Mouse (Mus musculus) embryonic facial prominence, embryonic 14.5 days (tissue): ENCODE measurements at regions not wholly inside any gene's neighbourhood (a gene's known extent, or its start where the extent isn't known, plus 50 kb on each side); places are given as distances from the start of the nearest gene placed in this dataset.

Source experiments
- ATAC-seq: fragments of 200-750 bp; cut with Nextera tagmentation; 2 replicates; pipeline ENCODE4 v1.8.0; 2017; ENCODE audit warnings: low read depth, moderate number of reproducible peaks, moderate TSS enrichment
- DNase-seq: peaks from one replicate; pipeline ENCODE4 v3.0.0-alpha.2; 2015; ENCODE audit warnings: low spot score
- H3K27ac ChIP-seq: fragments of 300-500 bp; sonication (generic); replicated peaks from 2 replicates; pipeline ENCODE4 v1.5.1; 2014; ENCODE audit warnings: low read depth, mild to moderate bottlenecking, low read length, moderate library complexity
- H3K27me3 ChIP-seq: fragments of 300-500 bp; sonication (generic); replicated peaks from 2 replicates; pipeline ENCODE4 v1.6.1; 2014; ENCODE audit warnings: low read length; ENCODE audit not compliant: control insufficient read depth, insufficient read depth
- H3K36me3 ChIP-seq: fragments of 300-500 bp; sonication (generic); 2 replicates; pipeline ENCODE4 v1.6.1; 2014; ENCODE audit warnings: low read length, mixed read lengths; ENCODE audit not compliant: control insufficient read depth, insufficient read depth
- H3K4me1 ChIP-seq: fragments of 300-500 bp; sonication (generic); 2 replicates; pipeline ENCODE4 v1.6.1; 2014; ENCODE audit warnings: antibody characterized with exemption, low read length; ENCODE audit not compliant: control insufficient read depth, insufficient read depth
- H3K4me2 ChIP-seq: fragments of 300-500 bp; sonication (generic); 2 replicates; pipeline ENCODE4 v1.6.1; 2014; ENCODE audit warnings: low read depth, mild to moderate bottlenecking, low read length, moderate library complexity, mixed read lengths
- H3K4me3 ChIP-seq: fragments of 300-500 bp; sonication (generic); 2 replicates; pipeline ENCODE4 v1.5.1; 2014; ENCODE audit warnings: low read depth, mild to moderate bottlenecking, low read length
- H3K9ac ChIP-seq: fragments of 300-500 bp; sonication (generic); 2 replicates; pipeline ENCODE4 v1.6.1; 2014; ENCODE audit warnings: low read depth, mild to moderate bottlenecking, low read length, moderate library complexity, mixed read lengths
- H3K9me3 ChIP-seq: fragments of 300-500 bp; sonication (generic); 2 replicates; pipeline ENCODE4 v1.6.1; 2016; ENCODE audit warnings: low read length; ENCODE audit not compliant: control insufficient read depth
- WGBS: fragments of 180-500 bp; shearing (Covaris S2); extraction: QIAGEN DNeasy Blood & Tissue Kit; methylation state at CpG from one replicate; pipeline ENCODE4 v1.1.7; 2014; 5-methylcytosine and 5-hydroxymethylcytosine counted together

DNA sequence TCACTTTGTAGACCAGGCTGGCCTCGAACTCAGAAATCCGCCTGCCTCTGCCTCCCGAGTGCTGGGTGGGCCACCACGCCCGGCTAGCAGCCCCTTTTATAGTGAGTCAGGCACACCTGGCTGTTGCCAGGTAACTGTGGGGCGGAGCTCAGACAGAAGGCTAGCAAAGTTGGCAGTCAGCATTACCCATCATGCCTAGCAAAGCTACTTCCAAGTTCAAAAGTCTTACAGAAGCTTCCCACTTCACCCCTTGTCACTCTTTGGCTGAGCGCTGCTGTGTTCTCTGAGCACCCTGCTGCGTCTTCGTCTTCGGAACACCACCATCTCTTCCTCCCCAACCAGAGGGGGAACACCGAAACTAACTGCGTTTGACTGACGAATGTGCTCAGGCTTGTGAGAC lies 279.1 kb upstream of the Jmjd1c start:
- H3K9ac ChIP-seq = no peak overlapping the region
- no peak for ATAC-seq

DNA sequence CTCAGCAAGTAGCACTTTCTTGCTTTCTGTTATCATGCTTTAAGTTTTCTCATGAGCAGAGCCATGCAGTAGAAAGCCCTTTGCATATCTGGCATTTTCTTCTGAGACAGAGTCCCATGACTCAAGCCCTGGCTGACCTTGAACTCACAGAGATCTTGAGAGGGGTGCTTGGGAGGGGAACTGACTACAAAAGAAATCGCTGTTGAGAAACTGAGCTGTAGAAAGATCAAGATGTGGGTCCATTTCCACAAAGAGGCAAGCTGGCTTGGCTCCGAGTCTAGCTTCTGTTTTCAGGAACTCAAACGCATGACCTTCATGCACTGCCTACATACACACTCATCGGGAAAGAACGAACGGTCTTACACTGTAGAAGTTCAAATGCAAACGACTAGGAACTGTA lies 278.0 kb upstream of the Jmjd1c start:
- Histone ChIP-seq H3K9me3 (peaks cover 4% of the 10 kb centered on the region; the same call in 1 of the 2 replicates), H3K27ac (no peak overlapping the region), H3K36me3 (no peaks in the 10 kb centered on the region), H3K4me1 (peaks cover 4% of the 10 kb centered on the region; the same call in 1 of the 2 replicates), H3K4me3 (no peak overlapping the region), H3K27me3 (no peaks in the 10 kb centered on the region), H3K9ac (no peak overlapping the region), H3K4me2 (no peak overlapping the region)
- ATAC-seq (no peak), DNase-seq (no peak)
- WGBS = 72% methylated on average over 7 of the region's 7 CpGs

More for the DNA sequence above, 279.1 kb upstream of the Jmjd1c start:
- Histone ChIP-seq H3K4me3 (no peak overlapping the region), H3K4me1 (peaks cover 4% of the 10 kb centered on the region; the same call in 1 of the 2 replicates), H3K9me3 (no peaks in the 10 kb centered on the region), H3K36me3 (no peaks in the 10 kb centered on the region), H3K27me3 (no peaks in the 10 kb centered on the region), H3K27ac (no peak overlapping the region), H3K4me2 (no peak overlapping the region)
- no peak for DNase-seq
- 89% methylated on average over 13 of the region's 13 CpGs for WGBS

DNA sequence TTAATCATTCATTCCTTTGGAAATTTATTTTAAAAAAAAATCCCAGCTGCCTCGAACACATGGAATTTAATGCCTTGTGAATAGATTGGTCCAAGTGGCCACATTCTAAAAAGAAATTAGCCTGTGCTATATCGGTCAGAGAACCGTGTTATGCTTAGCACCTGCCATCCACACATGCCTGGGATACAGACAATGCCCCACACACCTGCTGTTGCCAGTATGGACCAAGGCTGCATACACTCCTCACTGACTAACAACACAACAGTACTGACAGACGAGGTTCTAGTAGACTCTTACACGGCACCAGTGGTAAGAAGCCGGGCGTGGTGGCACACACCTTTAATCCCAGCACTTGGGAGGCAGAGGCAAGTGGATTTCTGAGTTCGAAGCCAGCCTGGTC lies 276.4 kb upstream of the Jmjd1c start:
- DNase-seq = peak; percentile 59
- Histone ChIP-seq H3K27me3 (no peaks in the 10 kb centered on the region), H3K9me3 (peaks cover 5% of the 10 kb centered on the region; the same call in 1 of the 2 replicates), H3K36me3 (no peaks in the 10 kb centered on the region), H3K4me1 (peaks cover 4% of the 10 kb centered on the region; the same call in 1 of the 2 replicates), H3K9ac (no peak overlapping the region), H3K4me2 (no peak overlapping the region), H3K27ac (no peak overlapping the region), H3K4me3 (no peak overlapping the region)
- peak; percentile 83 for ATAC-seq
- WGBS = 80% methylated on average over 8 of the region's 8 CpGs

DNA sequence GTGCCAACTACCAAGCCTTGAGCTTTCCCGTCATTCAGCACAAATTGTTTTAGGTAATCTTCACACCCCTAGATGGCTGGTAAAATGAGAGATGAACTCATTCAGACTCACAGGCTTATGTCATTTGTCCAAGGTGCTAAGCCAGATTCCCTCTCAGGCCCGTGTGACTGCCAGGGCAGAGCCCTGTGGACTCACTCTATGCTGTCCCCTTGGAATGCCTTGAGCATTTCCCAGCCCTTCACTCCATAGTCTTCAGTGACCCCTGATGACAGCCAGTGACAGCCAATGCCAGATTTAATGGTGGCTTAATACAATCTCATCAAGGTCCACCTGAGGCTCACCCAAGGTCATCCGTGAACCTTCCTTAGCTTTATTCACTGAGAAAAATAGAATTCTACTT lies 270.2 kb upstream of the Jmjd1c start:
- no peak for DNase-seq

DNA sequence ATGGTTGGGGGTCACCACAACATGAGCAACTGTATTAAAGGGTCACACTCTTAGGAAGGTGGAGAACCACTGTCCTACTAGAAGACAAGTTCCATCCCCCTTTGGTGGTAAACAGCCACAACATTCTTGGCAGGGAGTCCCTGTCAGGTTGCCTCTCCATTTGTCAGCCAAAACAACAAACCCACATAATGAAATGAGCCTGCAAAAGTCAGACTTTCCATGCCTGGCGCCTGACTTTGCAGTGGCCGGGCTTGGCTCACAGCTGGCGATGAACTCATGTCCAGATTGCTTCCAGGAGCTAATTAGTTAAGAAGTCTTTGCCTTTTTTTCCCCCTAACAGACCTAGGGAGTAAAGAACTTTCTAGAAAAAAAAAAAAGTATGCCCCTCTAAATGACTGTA lies 269.6 kb upstream of the Jmjd1c start:
- 45% methylated on average over 3 of the region's 3 CpGs for WGBS
- Histone ChIP-seq H3K9ac (no peak overlapping the region), H3K4me2 (no peak overlapping the region), H3K4me1 (0 out of 2 replicates have a peak, but pooled peaks cover 3% of the 10 kb centered on the region), H3K36me3 (no peaks in the 10 kb centered on the region), H3K4me3 (no peak overlapping the region), H3K9me3 (peaks cover 5% of the 10 kb centered on the region; the same call in 1 of the 2 replicates), H3K27me3 (no peaks in the 10 kb centered on the region), H3K27ac (peak overlapping the region; percentile 35; the same call in 1 of the 2 replicates)
- peak; percentile 80 for DNase-seq
- no peak for ATAC-seq

More for the DNA sequence above, 270.2 kb upstream of the Jmjd1c start:
- Histone ChIP-seq H3K4me3 (no peak overlapping the region), H3K36me3 (no peaks in the 10 kb centered on the region), H3K9me3 (peaks cover 5% of the 10 kb centered on the region; the same call in 1 of the 2 replicates), H3K4me1 (0 out of 2 replicates have a peak, but pooled peaks cover 3% of the 10 kb centered on the region), H3K27me3 (no peaks in the 10 kb centered on the region), H3K4me2 (no peak overlapping the region), H3K27ac (no peak overlapping the region), H3K9ac (no peak overlapping the region)
- no peak for ATAC-seq
- WGBS = 72% methylated on average over 3 of the region's 3 CpGs

DNA sequence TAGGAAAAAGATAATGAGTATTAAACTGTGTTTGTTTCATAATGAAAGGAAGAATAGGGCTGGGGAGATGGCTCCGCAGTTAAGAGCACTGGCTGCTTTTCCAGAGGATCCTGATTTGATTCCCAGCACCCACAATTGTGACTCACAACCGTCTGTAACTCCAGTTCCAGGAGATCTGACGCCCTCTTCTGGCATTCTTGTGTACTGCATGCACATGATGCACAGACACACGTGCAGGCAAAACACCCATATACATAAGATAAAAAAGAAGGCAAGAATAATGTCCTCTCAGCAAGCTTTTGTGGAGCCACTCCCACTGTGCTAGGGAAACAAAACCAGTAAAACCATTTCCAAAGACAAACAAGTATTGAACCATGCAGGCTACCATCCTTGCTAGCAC lies 261.0 kb upstream of the Jmjd1c start:
- Histone ChIP-seq H3K4me2 (no peak overlapping the region), H3K27me3 (no peaks in the 10 kb centered on the region), H3K27ac (no peak overlapping the region), H3K36me3 (no peaks in the 10 kb centered on the region), H3K4me3 (no peak overlapping the region), H3K9ac (no peak overlapping the region), H3K9me3 (no peaks in the 10 kb centered on the region), H3K4me1 (no peaks in the 10 kb centered on the region)
- 71% methylated on average over 4 of the region's 4 CpGs for WGBS
- ATAC-seq = no peak
- no peak for DNase-seq

DNA sequence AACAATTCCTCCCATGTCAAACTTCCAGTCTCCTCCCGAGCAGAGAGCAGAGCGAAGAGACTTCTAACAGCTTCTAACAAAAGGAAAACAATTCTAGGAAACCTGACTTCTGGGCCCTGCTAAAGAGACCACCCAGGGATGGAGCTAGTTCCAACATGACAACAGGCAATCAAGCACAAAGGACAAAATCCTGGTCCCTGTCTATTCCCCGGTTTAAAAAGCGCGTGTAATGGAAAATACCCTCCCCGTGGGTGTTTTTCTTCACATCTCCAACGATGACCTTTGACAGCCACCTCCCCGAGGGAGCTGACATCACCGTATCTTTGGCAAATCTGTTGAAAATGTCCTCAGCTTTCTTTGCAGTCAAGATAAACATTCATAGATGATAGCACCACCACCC lies 256.9 kb upstream of the Jmjd1c start:
- Histone ChIP-seq H3K4me2 (peak overlapping the region; percentile 16; the same call in 1 of the 2 replicates), H3K9ac (no peak overlapping the region), H3K36me3 (no peaks in the 10 kb centered on the region), H3K9me3 (no peaks in the 10 kb centered on the region), H3K4me3 (no peak overlapping the region), H3K27ac (peak overlapping the region; percentile 44; the same call in 1 of the 2 replicates), H3K27me3 (no peaks in the 10 kb centered on the region), H3K4me1 (no peaks in the 10 kb centered on the region)
- peak; percentile 71 for DNase-seq
- WGBS = 29% methylated on average over 9 of the region's 9 CpGs
- no peak for ATAC-seq

DNA sequence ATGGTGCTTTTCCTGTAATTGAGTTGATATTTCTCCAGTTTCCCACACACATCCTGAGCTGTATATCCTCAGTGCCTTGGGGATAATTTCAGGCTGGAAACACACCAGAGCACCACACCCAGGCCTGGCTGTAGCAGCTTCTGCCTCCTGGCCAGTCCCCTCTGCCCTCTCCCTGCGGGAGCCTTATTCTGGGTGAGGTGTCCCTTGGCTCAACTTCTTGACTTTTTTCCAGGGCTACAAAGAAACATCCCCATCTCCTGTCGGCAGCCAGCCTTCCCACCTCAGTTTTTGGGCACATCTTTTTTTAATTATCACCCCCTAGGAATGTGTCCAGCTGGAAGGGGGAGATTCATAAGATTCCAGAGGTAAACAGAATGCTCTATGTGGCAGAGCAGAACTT lies 252.7 kb upstream of the Jmjd1c start:
- Histone ChIP-seq H3K9ac (no peak overlapping the region), H3K4me3 (no peak overlapping the region), H3K27ac (no peak overlapping the region), H3K27me3 (no peaks in the 10 kb centered on the region), H3K36me3 (no peaks in the 10 kb centered on the region), H3K9me3 (no peaks in the 10 kb centered on the region), H3K4me1 (no peaks in the 10 kb centered on the region), H3K4me2 (no peak overlapping the region)
- ATAC-seq (no peak), DNase-seq (peak; percentile 27)
- WGBS = 35% methylated on average over 2 of the region's 2 CpGs

DNA sequence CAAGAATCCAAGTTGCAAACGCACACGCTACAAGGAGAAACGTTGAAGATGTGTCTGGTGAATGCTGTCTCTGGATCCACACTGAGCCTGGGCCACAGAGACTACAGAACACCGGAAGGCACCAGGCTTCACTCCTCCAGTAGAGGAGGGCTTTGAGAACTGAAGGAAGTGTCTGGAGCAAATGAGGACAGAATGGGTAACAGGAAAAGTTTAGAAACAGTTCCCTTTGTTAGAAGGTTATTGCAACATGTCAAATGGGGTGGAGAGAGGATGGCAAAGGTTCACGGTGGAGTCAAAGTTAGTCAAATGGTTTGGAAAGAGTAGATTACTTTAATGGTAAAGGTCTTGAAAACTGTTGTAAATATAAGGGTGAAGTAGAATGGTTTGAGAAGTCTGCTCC lies 247.1 kb upstream of the Jmjd1c start:
- no peaks in the 10 kb centered on the region for H3K9me3 ChIP-seq
- no peak for DNase-seq
- no peak overlapping the region for H3K27ac ChIP-seq
- no peaks in the 10 kb centered on the region for H3K4me1 ChIP-seq
- no peaks in the 10 kb centered on the region for H3K36me3 ChIP-seq
- no peak overlapping the region for H3K4me2 ChIP-seq
- no peak for ATAC-seq
- H3K27me3 ChIP-seq = no peaks in the 10 kb centered on the region
- WGBS = 92% methylated on average over 5 of the region's 5 CpGs
- H3K9ac ChIP-seq = no peak overlapping the region
- no peak overlapping the region for H3K4me3 ChIP-seq
